Mouse (Mus musculus) intestine, postnatal 0 days (tissue): ENCODE data around the gene Olfr820. TPM values are rescaled to one million over a fixed set of nuclear protein-coding genes. Genes with fewer than 3 reads are reported as not detected.

ENCODE experiments used
- ATAC-seq: fragments of 200-750 bp; cut with Nextera tagmentation; 2 replicates; pipeline ENCODE4 v1.8.0; 2017; ENCODE audit warnings: mild to moderate bottlenecking, moderate TSS enrichment, moderate library complexity
- H3K27ac ChIP-seq: fragments of 300-500 bp; sonication (generic); 2 replicates; pipeline ENCODE4 v1.5.1; 2014; ENCODE audit warnings: mild to moderate bottlenecking, low read depth, low read length, moderate library complexity
- H3K27me3 ChIP-seq: fragments of 300-500 bp; sonication (generic); replicated peaks from 2 replicates; pipeline ENCODE4 v1.6.1; 2014; ENCODE audit warnings: low read length, mixed read lengths; ENCODE audit not compliant: control insufficient read depth, insufficient read depth
- H3K36me3 ChIP-seq: fragments of 300-500 bp; sonication (generic); 2 replicates; pipeline ENCODE4 v1.6.1; 2014; ENCODE audit warnings: mild to moderate bottlenecking, moderate library complexity; ENCODE audit not compliant: control insufficient read depth, insufficient read depth
- H3K4me1 ChIP-seq: fragments of 300-500 bp; sonication (generic); replicated peaks from 2 replicates; pipeline ENCODE4 v1.6.1; 2014; ENCODE audit warnings: antibody characterized with exemption, low read length, mixed read lengths; ENCODE audit not compliant: control insufficient read depth, insufficient read depth
- H3K4me2 ChIP-seq: fragments of 300-500 bp; sonication (generic); replicated peaks from 2 replicates; pipeline ENCODE4 v1.6.1; 2014; ENCODE audit warnings: low read depth, mild to moderate bottlenecking, moderate library complexity
- H3K4me3 ChIP-seq: fragments of 300-500 bp; sonication (generic); 2 replicates; pipeline ENCODE4 v1.5.1; 2014; ENCODE audit warnings: low read depth, low read length
- H3K9ac ChIP-seq: fragments of 300-500 bp; sonication (generic); 2 replicates; pipeline ENCODE4 v1.6.1; 2014; ENCODE audit warnings: mild to moderate bottlenecking, low read depth, low read length
- H3K9me3 ChIP-seq: fragments of 300-500 bp; sonication (generic); 2 replicates; pipeline ENCODE4 v1.6.1; 2016; ENCODE audit warnings: mixed run types; ENCODE audit not compliant: control insufficient read depth
- CTCF ChIP-seq: sonication (generic); IDR thresholded peaks from 2 replicates; pipeline ENCODE4 v1.5.1; 2016; ENCODE audit warnings: low read depth, mild to moderate bottlenecking, control low read depth, antibody characterized with exemption, moderate library complexity
- WGBS: fragments of 180-500 bp; shearing (Covaris S2); extraction: QIAGEN DNeasy Blood & Tissue Kit; methylation state at CpG from one replicate; pipeline ENCODE4 v1.1.7; 2014; 5-methylcytosine and 5-hydroxymethylcytosine counted together
- polyA plus RNA-seq: library from polyadenylated mRNA; unstranded; fragments of >200 nt; fragmentation: Nextera tagmentation; extraction: Ambion mirVana; gene quantifications from 2 replicates; pipeline ENCODE4 v1.2.1, GENCODE M21; 2015

Olfr820 gene
- polyA plus RNA-seq, 1 experiment from 2014 or later, result not detected

DNA sequence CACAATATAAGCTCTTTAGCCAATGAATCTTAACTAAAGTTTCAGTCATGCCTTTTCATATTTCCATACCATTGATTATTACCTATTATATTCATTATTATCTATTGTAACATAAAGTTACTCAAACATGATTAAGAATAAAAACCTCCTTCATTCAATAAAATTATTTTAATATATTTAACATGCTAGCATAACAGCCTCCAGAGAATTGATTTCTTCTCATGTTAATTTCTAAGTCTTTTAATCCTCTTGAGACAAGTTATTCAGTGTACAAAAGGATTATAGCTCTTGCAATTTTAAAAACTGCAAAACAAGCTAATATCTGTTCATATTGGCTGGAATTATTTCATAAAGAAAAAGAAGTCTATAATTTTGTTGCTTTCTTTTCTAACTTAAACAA lies 17.6 kb downstream of the Olfr820 start, which contains the start of gene Olfr821:
TSS of gene Olfr821 (plus strand) at position 301 of the 400 bp plus-strand sequence.
- no peaks in the 10 kb centered on the region for H3K4me1 ChIP-seq
- H3K27ac ChIP-seq, result no peak within 1 kb of the TSS
- H3K9ac ChIP-seq, result no peak within 1 kb of the TSS
- no peak within 1 kb of the TSS for H3K4me2 ChIP-seq
- no peaks in the 10 kb centered on the region for H3K36me3 ChIP-seq
- H3K9me3 ChIP-seq, result no peaks in the 10 kb centered on the region
- no peak for TF ChIP-seq CTCF
- no peak for ATAC-seq
- H3K27me3 ChIP-seq, result no peaks in the 10 kb centered on the region
- H3K4me3 ChIP-seq, result no peak within 1 kb of the TSS

GRCm38 (mm10) chr10:130037096-130037495 lies 24.7 kb downstream of the Olfr820 start:
- no peak for TF ChIP-seq CTCF

More at GRCm38 (mm10) chr10:130037096-130037495, 24.7 kb downstream of the Olfr820 start:
- Histone ChIP-seq H3K9me3 (no peaks in the 10 kb centered on the region), H3K4me3 (no peak overlapping the region), H3K4me1 (no peaks in the 10 kb centered on the region), H3K4me2 (no peak overlapping the region), H3K27me3 (no peaks in the 10 kb centered on the region), H3K27ac (no peak overlapping the region), H3K36me3 (no peaks in the 10 kb centered on the region), H3K9ac (no peak overlapping the region)
- ATAC-seq, result no peak
- WGBS, result 67% methylated on average over 6 of the region's 6 CpGs

Other genes with a start within 250 kb of the Olfr820 start
- gene Olfr808, start 247.1 kb upstream of the Olfr820 start, polyA plus RNA-seq, result not detected in 2 replicates
- gene Olfr809, start 238.0 kb upstream of the Olfr820 start, polyA plus RNA-seq, result not detected in 2 replicates
- not detected in 2 replicates for gene Olfr810, start 217.7 kb upstream of the Olfr820 start, polyA plus RNA-seq
- not detected in 2 replicates for gene Olfr811, start 208.2 kb upstream of the Olfr820 start, polyA plus RNA-seq
- gene Olfr812, start 166.5 kb upstream of the Olfr820 start, polyA plus RNA-seq, result not detected in 2 replicates
- not detected in 2 replicates for gene Olfr813, start 157.3 kb upstream of the Olfr820 start, polyA plus RNA-seq
- gene Olfr814, start 132.8 kb upstream of the Olfr820 start, polyA plus RNA-seq, result not detected in 2 replicates
- gene Olfr815, start 106.8 kb upstream of the Olfr820 start, polyA plus RNA-seq, result not detected in 2 replicates
- gene Olfr816, start 97.0 kb upstream of the Olfr820 start, polyA plus RNA-seq, result not detected in 2 replicates
- not detected in 2 replicates for gene Olfr818, start 63.5 kb upstream of the Olfr820 start, polyA plus RNA-seq
- gene Olfr819, start 45.4 kb upstream of the Olfr820 start, polyA plus RNA-seq, result not detected in 2 replicates
- not detected in 2 replicates for gene Olfr247, start 36.5 kb upstream of the Olfr820 start, polyA plus RNA-seq
- gene Gm10310, start 27.6 kb upstream of the Olfr820 start, polyA plus RNA-seq, result not detected in 2 replicates
- gene Olfr821, start 17.7 kb downstream of the Olfr820 start, polyA plus RNA-seq, result not detected in 2 replicates
- gene Olfr822, start 58.6 kb downstream of the Olfr820 start, polyA plus RNA-seq, result not detected in 2 replicates
- not detected in 2 replicates for gene Olfr823, start 102.8 kb downstream of the Olfr820 start, polyA plus RNA-seq
- gene Olfr824, start 117.4 kb downstream of the Olfr820 start, polyA plus RNA-seq, result not detected in 2 replicates
- not detected in 2 replicates for gene Olfr825, start 154.1 kb downstream of the Olfr820 start, polyA plus RNA-seq
- not detected in 2 replicates for gene Olfr826, start 171.6 kb downstream of the Olfr820 start, polyA plus RNA-seq
- not detected in 2 replicates for gene Olfr827, start 201.8 kb downstream of the Olfr820 start, polyA plus RNA-seq